Mouse (Mus musculus): ENCODE results near the gene Jun. TPM values are rescaled to one million over a fixed set of nuclear protein-coding genes. Genes with fewer than 3 reads are reported as not detected.

Gene Jun
- polyA plus RNA-seq, 1 experiment from 2014 or later = 34.5 TPM

DNA sequence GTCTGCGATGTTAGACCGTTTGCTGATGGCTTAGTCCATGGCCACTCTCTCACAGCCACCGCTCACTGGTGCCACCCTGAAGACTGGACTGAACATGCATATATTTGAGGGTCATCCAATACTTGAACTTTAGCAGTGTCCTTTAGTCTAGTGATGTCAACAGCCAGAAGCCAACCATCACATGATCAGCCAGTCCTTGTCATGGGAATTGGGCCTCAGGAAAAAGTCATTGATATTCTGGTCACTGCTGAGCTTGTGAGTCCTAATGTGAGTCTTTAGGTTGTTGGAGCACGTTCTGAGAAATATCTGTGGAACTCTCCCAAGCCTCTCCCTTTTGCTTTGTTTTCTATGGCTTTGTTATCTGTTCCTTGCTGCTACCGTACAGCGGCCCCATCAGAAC, 43.3 kb upstream of the Jun start:
- Histone ChIP-seq H3K27me3 (ENCODE audit: control insufficient read depth, insufficient read depth, low read length) (no peaks in the 10 kb centered on the region), H3K27ac (ENCODE audit: low read depth, low read length) (no peak overlapping the region), H3K4me2 (no peak overlapping the region), H3K36me3 (ENCODE audit: control insufficient read depth, insufficient read depth, low read length) (no peaks in the 10 kb centered on the region), H3K9ac (ENCODE audit: low read depth, low read length) (no peak overlapping the region), H3K4me1 (ENCODE audit: control insufficient read depth, insufficient read depth, low read length) (peaks cover 2% of the 10 kb centered on the region; the same call in 1 of the 2 replicates), H3K9me3 (replicated peaks; ENCODE audit: control insufficient read depth, low read length) (no peaks in the 10 kb centered on the region), H3K4me3 (ENCODE audit: low read depth, low read length) (no peak overlapping the region)
- ATAC-seq (replicated peaks; ENCODE audit: insufficient number of reproducible peaks, low FRiP score, low TSS enrichment) = no peak
- 85% methylated on average over 6 of the region's 6 CpGs for whole genome bisulfite sequencing (ENCODE audit: insufficient replicate concordance)

DNA sequence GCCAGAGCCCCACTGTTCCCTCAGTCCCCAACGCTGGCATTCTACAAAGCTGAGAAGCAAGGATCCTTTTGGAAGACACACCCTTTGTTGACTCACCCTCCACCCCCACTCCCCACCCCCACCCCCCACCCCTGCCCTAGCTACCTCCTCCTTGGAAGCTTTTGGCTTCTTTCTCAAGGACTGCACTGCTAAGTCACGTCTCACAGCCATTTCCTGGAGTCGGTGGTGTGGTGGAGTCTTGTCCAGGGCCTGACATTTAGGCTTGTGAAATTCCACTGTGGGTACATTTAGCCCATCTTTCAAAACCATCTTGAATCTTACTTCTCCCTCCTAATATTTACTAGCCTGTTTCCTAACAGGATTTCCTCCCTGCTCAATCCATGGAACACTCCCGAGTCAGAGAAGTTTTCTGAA, 42.7 kb upstream of the Jun start:
- ATAC-seq (replicated peaks; ENCODE audit: insufficient number of reproducible peaks, low FRiP score, low TSS enrichment) = no peak
- H3K4me1 ChIP-seq (ENCODE audit: control insufficient read depth, insufficient read depth, low read length) = peaks cover 2% of the 10 kb centered on the region; the same call in 1 of the 2 replicates
- WGBS (ENCODE audit: insufficient replicate concordance) = 40% methylated on average over 4 of the region's 4 CpGs
- no peaks in the 10 kb centered on the region for H3K9me3 ChIP-seq (replicated peaks; ENCODE audit: control insufficient read depth, low read length)
- no peaks in the 10 kb centered on the region for H3K27me3 ChIP-seq (ENCODE audit: control insufficient read depth, insufficient read depth, low read length)
- H3K36me3 ChIP-seq (ENCODE audit: control insufficient read depth, insufficient read depth, low read length) = no peaks in the 10 kb centered on the region
- no peak overlapping the region for H3K4me3 ChIP-seq (ENCODE audit: low read depth, low read length)
- no peak overlapping the region for H3K9ac ChIP-seq (ENCODE audit: low read depth, low read length)
- H3K27ac ChIP-seq (ENCODE audit: low read depth, low read length) = no peak overlapping the region
- no peak overlapping the region for H3K4me2 ChIP-seq

DNA sequence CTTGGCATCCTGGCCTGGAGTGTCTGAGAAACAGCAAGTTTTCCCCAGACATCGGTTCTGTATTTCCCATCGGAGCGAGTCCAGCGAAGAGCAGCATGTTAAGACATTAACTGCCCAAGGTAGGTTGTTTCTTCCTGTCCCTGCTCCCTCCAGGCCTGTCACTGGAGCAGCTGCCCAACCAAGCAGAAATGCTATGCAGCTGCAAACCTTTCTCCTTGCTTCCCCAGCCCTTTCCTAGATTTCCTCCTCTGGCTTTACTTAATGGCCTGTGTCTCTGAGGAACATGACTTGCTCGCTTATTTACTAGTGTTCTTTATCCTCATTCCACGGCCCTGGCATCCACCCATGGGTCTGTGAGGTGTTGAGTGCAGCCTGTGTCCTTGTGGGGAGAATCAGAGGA, 41.6 kb upstream of the Jun start:
- no peaks in the 10 kb centered on the region for H3K9me3 ChIP-seq (replicated peaks; ENCODE audit: control insufficient read depth, low read length)
- ATAC-seq (replicated peaks; ENCODE audit: insufficient number of reproducible peaks, low FRiP score, low TSS enrichment) = no peak
- no peak overlapping the region for H3K4me2 ChIP-seq
- no peaks in the 10 kb centered on the region for H3K36me3 ChIP-seq (ENCODE audit: control insufficient read depth, insufficient read depth, low read length)
- H3K4me3 ChIP-seq (ENCODE audit: low read depth, low read length) = no peak overlapping the region
- 75% methylated on average over 6 of the region's 6 CpGs for WGBS (ENCODE audit: insufficient replicate concordance)
- no peaks in the 10 kb centered on the region; the same call in 1 of the 2 replicates for H3K4me1 ChIP-seq (ENCODE audit: control insufficient read depth, insufficient read depth, low read length)
- H3K27me3 ChIP-seq (ENCODE audit: control insufficient read depth, insufficient read depth, low read length) = no peaks in the 10 kb centered on the region
- no peak overlapping the region for H3K27ac ChIP-seq (ENCODE audit: low read depth, low read length)
- no peak overlapping the region for H3K9ac ChIP-seq (ENCODE audit: low read depth, low read length)

DNA sequence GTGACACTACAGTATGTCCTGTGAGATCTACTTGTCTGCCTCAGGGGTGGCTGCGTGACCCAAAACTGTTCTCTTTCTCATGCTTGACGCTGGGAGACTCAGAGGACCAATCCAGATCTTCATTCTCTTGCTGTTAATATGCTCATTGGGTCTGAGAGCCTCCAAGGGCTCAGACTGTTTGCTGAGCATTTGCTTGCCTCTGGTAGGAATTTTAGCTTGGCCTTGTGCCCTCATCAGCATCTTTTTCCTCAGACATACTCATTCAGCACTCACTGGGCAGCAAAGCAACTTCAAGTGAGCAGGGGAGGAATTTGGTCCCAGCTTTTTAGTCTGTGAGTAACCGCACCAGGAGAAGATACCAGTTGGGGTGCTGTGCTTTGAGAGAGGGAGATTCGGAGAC, 40.5 kb upstream of the Jun start:
- Histone ChIP-seq H3K4me2 (no peak overlapping the region), H3K9me3 (replicated peaks; ENCODE audit: control insufficient read depth, low read length) (no peaks in the 10 kb centered on the region), H3K36me3 (ENCODE audit: control insufficient read depth, insufficient read depth, low read length) (no peaks in the 10 kb centered on the region), H3K4me3 (ENCODE audit: low read depth, low read length) (no peak overlapping the region), H3K9ac (ENCODE audit: low read depth, low read length) (no peak overlapping the region), H3K4me1 (ENCODE audit: control insufficient read depth, insufficient read depth, low read length) (no peaks in the 10 kb centered on the region; the same call in 1 of the 2 replicates), H3K27me3 (ENCODE audit: control insufficient read depth, insufficient read depth, low read length) (no peaks in the 10 kb centered on the region), H3K27ac (ENCODE audit: low read depth, low read length) (no peak overlapping the region)
- ATAC-seq (replicated peaks; ENCODE audit: insufficient number of reproducible peaks, low FRiP score, low TSS enrichment) = no peak
- WGBS (ENCODE audit: insufficient replicate concordance) = 75% methylated on average over 4 of the region's 4 CpGs

DNA sequence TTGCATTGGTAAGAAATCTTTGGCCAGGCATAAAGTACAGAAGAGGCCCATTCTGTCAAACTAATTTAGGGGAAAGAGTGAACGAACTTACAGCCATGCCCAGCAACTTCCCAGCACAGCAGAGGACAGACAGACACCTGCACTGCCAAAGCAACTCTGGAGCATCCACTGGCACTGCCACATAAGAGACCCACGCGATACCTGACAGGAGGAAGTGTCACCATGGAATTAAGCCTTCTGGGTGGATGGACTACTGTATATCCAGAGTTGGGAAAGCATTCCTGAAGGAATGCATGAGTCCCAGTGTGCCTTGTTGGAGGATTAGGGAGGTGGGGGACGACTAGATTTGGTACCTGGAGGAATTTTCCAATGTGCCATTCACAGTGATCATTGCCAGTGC, 39.5 kb upstream of the Jun start:
- no peaks in the 10 kb centered on the region; the same call in 1 of the 2 replicates for H3K4me1 ChIP-seq (ENCODE audit: control insufficient read depth, insufficient read depth, low read length)
- H3K4me2 ChIP-seq = no peak overlapping the region
- no peak for ATAC-seq (replicated peaks; ENCODE audit: insufficient number of reproducible peaks, low FRiP score, low TSS enrichment)
- H3K36me3 ChIP-seq (ENCODE audit: control insufficient read depth, insufficient read depth, low read length) = no peaks in the 10 kb centered on the region
- no peak overlapping the region for H3K9ac ChIP-seq (ENCODE audit: low read depth, low read length)
- no peak overlapping the region for H3K27ac ChIP-seq (ENCODE audit: low read depth, low read length)
- WGBS (ENCODE audit: insufficient replicate concordance) = 82% methylated on average over 4 of the region's 4 CpGs
- H3K4me3 ChIP-seq (ENCODE audit: low read depth, low read length) = no peak overlapping the region
- H3K9me3 ChIP-seq (replicated peaks; ENCODE audit: control insufficient read depth, low read length) = no peaks in the 10 kb centered on the region
- no peaks in the 10 kb centered on the region for H3K27me3 ChIP-seq (ENCODE audit: control insufficient read depth, insufficient read depth, low read length)

DNA sequence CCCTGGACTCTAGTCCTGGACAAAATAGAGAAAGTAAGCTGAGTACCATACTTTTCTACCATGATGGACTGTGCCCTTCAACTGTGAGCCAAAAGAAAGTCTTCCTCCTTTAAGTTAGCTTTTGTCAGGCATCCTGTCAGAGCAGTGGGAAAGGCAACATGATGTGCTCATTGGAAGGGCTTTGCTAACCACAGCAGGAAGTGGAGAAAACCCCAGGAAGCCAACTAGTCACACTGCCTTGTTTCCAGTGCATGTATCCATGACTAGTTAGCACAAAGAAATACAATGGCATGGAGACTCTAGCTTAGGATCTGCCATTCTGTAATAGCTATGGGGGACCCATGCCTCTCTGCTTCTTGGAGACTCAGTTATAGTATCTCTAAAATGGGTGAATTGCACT, 37.9 kb upstream of the Jun start:
- no peak overlapping the region for H3K4me2 ChIP-seq
- no peak overlapping the region for H3K4me3 ChIP-seq (ENCODE audit: low read depth, low read length)
- no peak overlapping the region for H3K27ac ChIP-seq (ENCODE audit: low read depth, low read length)
- H3K36me3 ChIP-seq (ENCODE audit: control insufficient read depth, insufficient read depth, low read length) = no peaks in the 10 kb centered on the region
- no peak for ATAC-seq (replicated peaks; ENCODE audit: insufficient number of reproducible peaks, low FRiP score, low TSS enrichment)
- no peaks in the 10 kb centered on the region for H3K27me3 ChIP-seq (ENCODE audit: control insufficient read depth, insufficient read depth, low read length)
- no peaks in the 10 kb centered on the region; the same call in 1 of the 2 replicates for H3K4me1 ChIP-seq (ENCODE audit: control insufficient read depth, insufficient read depth, low read length)
- H3K9ac ChIP-seq (ENCODE audit: low read depth, low read length) = no peak overlapping the region
- H3K9me3 ChIP-seq (replicated peaks; ENCODE audit: control insufficient read depth, low read length) = no peaks in the 10 kb centered on the region

DNA sequence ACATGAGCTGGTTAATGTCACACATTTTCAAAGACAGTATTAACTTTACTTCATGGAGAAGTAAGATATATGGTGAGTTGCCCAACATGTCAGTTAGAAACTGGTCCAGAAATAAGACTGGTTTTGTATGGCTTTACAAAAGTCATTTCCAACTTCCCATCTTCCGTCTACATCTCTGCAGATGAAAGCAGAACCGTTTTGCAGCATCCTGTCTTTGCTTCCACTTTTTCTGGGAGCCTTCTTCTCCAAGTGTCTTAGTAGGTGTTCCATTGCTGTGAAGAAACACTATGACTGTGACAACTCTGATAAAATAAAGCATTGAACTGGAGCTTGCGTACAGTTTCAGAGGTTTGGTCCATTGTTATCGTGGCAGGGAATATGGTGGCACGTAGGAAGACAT, 37.0 kb upstream of the Jun start:
- H3K9me3 ChIP-seq (replicated peaks; ENCODE audit: control insufficient read depth, low read length) = no peaks in the 10 kb centered on the region
- ATAC-seq (replicated peaks; ENCODE audit: insufficient number of reproducible peaks, low FRiP score, low TSS enrichment) = no peak
- no peak overlapping the region for H3K4me3 ChIP-seq (ENCODE audit: low read depth, low read length)
- no peaks in the 10 kb centered on the region for H3K36me3 ChIP-seq (ENCODE audit: control insufficient read depth, insufficient read depth, low read length)
- H3K4me2 ChIP-seq = no peak overlapping the region
- no peak overlapping the region for H3K27ac ChIP-seq (ENCODE audit: low read depth, low read length)
- 93% methylated on average over 5 of the region's 5 CpGs for WGBS (ENCODE audit: insufficient replicate concordance)
- no peaks in the 10 kb centered on the region; the same call in 1 of the 2 replicates for H3K4me1 ChIP-seq (ENCODE audit: control insufficient read depth, insufficient read depth, low read length)
- H3K9ac ChIP-seq (ENCODE audit: low read depth, low read length) = no peak overlapping the region
- no peaks in the 10 kb centered on the region for H3K27me3 ChIP-seq (ENCODE audit: control insufficient read depth, insufficient read depth, low read length)

GRCm38 (mm10) chr4:95083957-95084356, 31.9 kb upstream of the Jun start:
- no peaks in the 10 kb centered on the region for H3K27me3 ChIP-seq (ENCODE audit: control insufficient read depth, insufficient read depth, low read length)
- H3K27ac ChIP-seq (ENCODE audit: low read depth, low read length) = no peak overlapping the region
- no peak overlapping the region for H3K9ac ChIP-seq (ENCODE audit: low read depth, low read length)
- H3K9me3 ChIP-seq (replicated peaks; ENCODE audit: control insufficient read depth, low read length) = no peaks in the 10 kb centered on the region
- 70% methylated on average over 8 of the region's 8 CpGs for WGBS (ENCODE audit: insufficient replicate concordance)
- H3K4me3 ChIP-seq (ENCODE audit: low read depth, low read length) = no peak overlapping the region
- peaks cover 14% of the 10 kb centered on the region for H3K4me1 ChIP-seq (ENCODE audit: control insufficient read depth, insufficient read depth, low read length)
- no peak overlapping the region for H3K4me2 ChIP-seq
- H3K36me3 ChIP-seq (ENCODE audit: control insufficient read depth, insufficient read depth, low read length) = no peaks in the 10 kb centered on the region
- ATAC-seq (replicated peaks; ENCODE audit: insufficient number of reproducible peaks, low FRiP score, low TSS enrichment) = no peak

- ATAC-seq (replicated peaks; ENCODE audit: insufficient number of reproducible peaks, low FRiP score, low TSS enrichment) = no peak
- no peak overlapping the region for H3K27ac ChIP-seq (ENCODE audit: low read depth, low read length)
These were observed 31.2 kb upstream of the Jun start for GRCm38 (mm10) chr4:95083191-95083729.

More at GRCm38 (mm10) chr4:95083191-95083729, 31.2 kb upstream of the Jun start:
- WGBS (ENCODE audit: insufficient replicate concordance) = 87% methylated on average over 5 of the region's 5 CpGs
- no peaks in the 10 kb centered on the region for H3K36me3 ChIP-seq (ENCODE audit: control insufficient read depth, insufficient read depth, low read length)
- no peaks in the 10 kb centered on the region for H3K9me3 ChIP-seq (replicated peaks; ENCODE audit: control insufficient read depth, low read length)
- no peaks in the 10 kb centered on the region for H3K27me3 ChIP-seq (ENCODE audit: control insufficient read depth, insufficient read depth, low read length)
- no peak overlapping the region for H3K4me3 ChIP-seq (ENCODE audit: low read depth, low read length)
- no peak overlapping the region for H3K9ac ChIP-seq (ENCODE audit: low read depth, low read length)
- H3K4me1 ChIP-seq (ENCODE audit: control insufficient read depth, insufficient read depth, low read length) = peaks cover 14% of the 10 kb centered on the region
- no peak overlapping the region for H3K4me2 ChIP-seq
